Mouse (Mus musculus): ENCODE results near the gene Zfp704. TPM values are rescaled to one million over a fixed set of nuclear protein-coding genes. Genes with fewer than 3 reads are reported as not detected.

Gene Zfp704
- 1.2 and 1.3 TPM in 2 replicates for polyA plus RNA-seq (2012; rRNA removed)

DNA sequence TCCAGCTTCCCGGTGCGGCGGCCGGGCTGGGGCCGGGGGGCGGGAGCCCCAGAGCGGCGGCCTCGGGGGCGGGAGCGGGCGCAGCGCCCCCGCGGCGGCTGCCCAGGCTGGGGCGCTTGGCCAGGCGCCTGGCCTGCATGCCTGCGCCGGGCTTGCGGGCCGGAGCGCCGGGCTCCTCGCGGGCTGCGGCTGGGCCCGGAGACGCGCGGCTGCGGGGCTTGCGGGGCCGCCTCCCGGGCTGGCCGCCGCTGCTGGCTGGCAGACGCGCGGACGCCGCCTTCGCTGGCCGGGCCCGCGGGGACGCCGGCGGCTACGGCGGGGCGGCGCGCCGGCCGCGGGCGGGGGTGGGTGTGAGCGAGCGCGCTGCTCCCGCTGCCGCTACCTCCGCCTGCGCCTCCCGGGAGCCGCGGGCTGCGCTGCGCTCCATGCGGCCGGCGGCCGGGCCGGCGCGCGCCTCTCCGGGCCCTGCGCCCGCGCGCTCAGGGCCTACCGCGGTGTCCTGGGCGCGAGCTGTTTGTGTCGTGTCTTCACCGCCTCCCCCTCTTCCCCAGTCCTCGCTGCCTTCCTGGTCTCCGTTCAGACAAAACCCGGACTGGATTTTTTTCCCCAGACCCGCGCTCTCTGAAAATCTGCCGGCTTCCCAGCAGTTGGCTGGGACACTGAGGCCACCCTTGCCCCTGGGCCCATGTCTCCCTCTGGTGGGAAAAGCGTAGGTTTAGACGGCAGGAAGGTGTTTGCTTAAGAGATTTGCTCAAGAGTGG, at the start of gene Zfp704:
Zfp704 (minus strand) TSS at position 505 of the 761 bp plus-strand sequence.

